Mouse (Mus musculus) forebrain, embryonic 16.5 days (tissue): ENCODE data around the gene Hdac4. TPM values are rescaled to one million over a fixed set of nuclear protein-coding genes. Genes with fewer than 3 reads are reported as not detected.

Experiments
- ATAC-seq: fragments of 200-750 bp; cut with Nextera tagmentation; 2 replicates; pipeline ENCODE4 v1.8.0; 2017; ENCODE audit warnings: mild to moderate bottlenecking, moderate library complexity
- H3K27ac ChIP-seq: fragments of 300-500 bp; sonication (generic); 2 replicates; pipeline ENCODE4 v1.5.1; 2014; ENCODE audit warnings: low read length, control low read depth
- H3K27me3 ChIP-seq: fragments of 300-500 bp; sonication (generic); replicated peaks from 2 replicates; pipeline ENCODE4 v1.6.1; 2014; ENCODE audit warnings: low read length; ENCODE audit not compliant: control insufficient read depth, insufficient read depth
- H3K36me3 ChIP-seq: fragments of 300-500 bp; sonication (generic); 2 replicates; pipeline ENCODE4 v1.6.1; 2014; ENCODE audit not compliant: control insufficient read depth, insufficient read depth
- H3K4me1 ChIP-seq: fragments of 300-500 bp; sonication (generic); replicated peaks from 2 replicates; pipeline ENCODE4 v1.6.1; 2014; ENCODE audit warnings: low read length; ENCODE audit not compliant: control insufficient read depth, insufficient read depth
- H3K4me2 ChIP-seq: fragments of 300-500 bp; sonication (generic); 2 replicates; pipeline ENCODE4 v1.6.1; 2014; ENCODE audit warnings: mild to moderate bottlenecking, low read length, control low read depth
- H3K4me3 ChIP-seq: fragments of 300-500 bp; sonication (generic); replicated peaks from 2 replicates; pipeline ENCODE4 v1.5.1; 2014; ENCODE audit warnings: mild to moderate bottlenecking, low read length, control low read depth
- H3K9ac ChIP-seq: fragments of 300-500 bp; sonication (generic); replicated peaks from 2 replicates; pipeline ENCODE4 v1.6.1; 2014; ENCODE audit warnings: low read depth, low read length, control low read depth
- H3K9me3 ChIP-seq: fragments of 300-500 bp; sonication (generic); 2 replicates; pipeline ENCODE4 v1.6.1; 2016; ENCODE audit warnings: low read length; ENCODE audit not compliant: control insufficient read depth
- WGBS: fragments of 180-500 bp; shearing (Covaris S2); extraction: QIAGEN DNeasy Blood & Tissue Kit; methylation state at CpG from one replicate; pipeline ENCODE4 v1.1.7; 2014; 5-methylcytosine and 5-hydroxymethylcytosine counted together
- polyA plus RNA-seq: library from polyadenylated mRNA; unstranded; fragments of >200 nt; fragmentation: Nextera tagmentation; extraction: Ambion mirVana; gene quantifications from 2 replicates; pipeline ENCODE4 v1.2.1, GENCODE M21; 2015

Gene Hdac4
- 31.3 and 32.8 TPM in 2 replicates for polyA plus RNA-seq

DNA sequence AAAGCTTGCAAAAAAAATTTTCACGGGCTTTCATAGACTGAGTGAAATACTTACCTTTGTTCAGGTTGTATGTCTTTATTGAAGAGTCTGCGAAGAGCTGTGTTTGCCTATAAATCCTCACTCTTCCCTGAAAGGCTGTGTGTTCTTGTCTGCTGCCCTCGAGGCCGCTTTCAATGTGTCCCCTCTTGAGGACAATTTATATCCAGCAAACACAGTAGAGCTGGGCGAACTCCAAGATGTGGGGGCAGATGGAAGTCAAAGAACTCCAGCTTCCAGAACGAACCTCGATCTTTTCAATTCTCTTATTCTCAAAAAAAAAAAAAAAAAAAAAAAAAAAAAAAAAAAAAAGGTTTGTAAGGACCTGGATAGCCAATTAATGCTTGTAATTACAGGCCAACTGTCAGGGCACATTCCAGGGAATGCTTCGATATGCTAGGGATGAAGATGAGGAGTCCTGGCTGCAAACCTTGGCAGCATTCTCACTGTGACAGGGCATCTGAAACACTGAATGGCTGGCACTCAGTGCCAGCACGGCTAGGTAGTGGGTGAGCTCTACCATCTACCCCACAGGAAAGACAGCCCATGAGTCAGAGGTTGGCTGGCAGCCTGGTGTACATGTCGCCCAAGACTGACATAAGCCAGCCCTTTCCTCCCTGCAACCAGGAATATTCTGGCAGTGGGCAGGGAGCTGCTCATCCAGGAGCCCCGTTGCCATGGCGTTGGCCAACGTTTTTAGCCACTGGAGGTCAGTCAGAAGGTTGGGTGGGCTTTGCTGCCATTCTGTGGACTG, at the start of gene Hdac4:
Gene Hdac4 (minus strand): TSS at position 340 of the 790 bp plus-strand sequence.
- Histone ChIP-seq H3K27me3 (no peaks in the 10 kb centered on the region), H3K4me1 (peaks cover 17% of the 10 kb centered on the region), H3K27ac (peak within 1 kb of the TSS; percentile 46), H3K4me3 (no peak within 1 kb of the TSS), H3K36me3 (no peaks in the 10 kb centered on the region), H3K4me2 (no peak within 1 kb of the TSS), H3K9ac (no peak within 1 kb of the TSS), H3K9me3 (no peaks in the 10 kb centered on the region)
- WGBS = 26% methylated on average over 13 of the region's 13 CpGs
- ATAC-seq = peak; percentile 85

DNA sequence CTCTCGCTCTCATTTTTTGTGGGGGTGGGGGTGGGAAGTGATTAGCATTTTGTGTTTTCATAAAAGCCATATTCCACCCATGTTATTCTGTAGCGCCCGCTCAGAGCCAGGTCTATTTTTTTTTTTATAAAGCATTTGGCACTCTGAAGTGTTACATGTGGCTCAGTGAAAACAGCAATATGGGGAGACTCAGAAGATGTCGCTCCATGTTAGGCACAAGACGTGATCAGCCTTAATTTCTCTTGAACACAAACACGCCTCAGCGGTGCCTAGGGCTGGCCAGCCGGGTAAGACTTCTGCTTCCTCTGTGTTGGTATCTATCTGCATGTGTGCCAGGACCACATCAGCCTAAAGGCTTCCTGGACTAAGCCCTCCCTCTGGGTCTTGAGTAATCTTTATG, 48.0 kb upstream of the Hdac4 start:
- ATAC-seq = peak; percentile 68
- H3K4me1 ChIP-seq = peaks cover 19% of the 10 kb centered on the region
- WGBS = 59% methylated on average over 8 of the region's 8 CpGs
- H3K27me3 ChIP-seq = no peaks in the 10 kb centered on the region
- H3K4me3 ChIP-seq = no peak overlapping the region
- no peaks in the 10 kb centered on the region for H3K36me3 ChIP-seq
- H3K9ac ChIP-seq = no peak overlapping the region
- H3K9me3 ChIP-seq = no peaks in the 10 kb centered on the region
- H3K27ac ChIP-seq = no peak overlapping the region
- no peak overlapping the region for H3K4me2 ChIP-seq

DNA sequence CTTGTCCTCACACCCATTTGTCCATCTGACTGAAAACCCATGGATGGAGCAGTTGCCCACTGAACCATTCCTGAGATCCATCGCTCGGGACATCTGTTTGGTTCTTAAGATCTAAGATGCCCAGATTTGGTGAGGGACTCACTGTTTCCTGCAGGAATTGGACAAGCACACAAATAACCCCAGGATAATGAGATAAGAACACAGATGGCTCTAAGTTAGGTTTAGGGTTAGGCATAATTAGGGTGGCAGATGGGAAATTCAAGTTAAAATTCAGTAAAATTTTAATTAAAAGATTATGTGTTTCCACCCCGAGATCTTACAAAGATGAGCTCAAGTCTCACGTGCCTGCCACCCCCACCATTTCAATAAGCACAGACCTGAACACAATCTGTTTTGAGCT, 44.6 kb upstream of the Hdac4 start:
- Histone ChIP-seq H3K27ac (peak overlapping the region; percentile 69), H3K27me3 (no peaks in the 10 kb centered on the region), H3K9ac (no peak overlapping the region), H3K36me3 (no peaks in the 10 kb centered on the region), H3K4me2 (no peak overlapping the region), H3K4me1 (peaks cover 19% of the 10 kb centered on the region), H3K9me3 (no peaks in the 10 kb centered on the region), H3K4me3 (no peak overlapping the region)
- WGBS = 61% methylated on average over 4 of the region's 4 CpGs
- ATAC-seq = peak; percentile 53

DNA sequence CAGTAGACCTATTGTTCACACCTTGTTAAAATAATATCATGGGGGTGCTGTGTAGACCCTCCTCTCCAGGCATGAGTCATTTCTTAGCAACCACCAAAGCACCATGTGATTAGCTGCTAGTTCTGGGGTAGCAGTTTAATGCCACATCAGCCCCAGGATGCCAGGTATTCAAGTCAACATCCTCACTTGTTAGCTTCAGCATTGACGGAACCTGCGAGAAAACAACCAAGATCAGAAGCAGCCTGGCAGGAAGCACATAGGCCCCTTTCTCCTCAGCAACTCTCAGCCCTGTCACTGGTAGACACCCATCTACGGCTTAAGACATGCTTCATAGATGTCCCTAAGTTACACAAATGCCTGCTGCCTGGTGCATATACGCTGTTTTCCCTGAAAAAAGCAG, 40.1 kb upstream of the Hdac4 start:
- no peak overlapping the region for H3K27ac ChIP-seq
- no peaks in the 10 kb centered on the region for H3K9me3 ChIP-seq
- H3K9ac ChIP-seq = no peak overlapping the region
- peaks cover 3% of the 10 kb centered on the region; the same call in 1 of the 2 replicates for H3K4me1 ChIP-seq
- no peak overlapping the region for H3K4me2 ChIP-seq
- H3K36me3 ChIP-seq = no peaks in the 10 kb centered on the region
- ATAC-seq = no peak
- whole genome bisulfite sequencing = 88% methylated on average over 4 of the region's 4 CpGs
- no peaks in the 10 kb centered on the region for H3K27me3 ChIP-seq
- H3K4me3 ChIP-seq = no peak overlapping the region

DNA sequence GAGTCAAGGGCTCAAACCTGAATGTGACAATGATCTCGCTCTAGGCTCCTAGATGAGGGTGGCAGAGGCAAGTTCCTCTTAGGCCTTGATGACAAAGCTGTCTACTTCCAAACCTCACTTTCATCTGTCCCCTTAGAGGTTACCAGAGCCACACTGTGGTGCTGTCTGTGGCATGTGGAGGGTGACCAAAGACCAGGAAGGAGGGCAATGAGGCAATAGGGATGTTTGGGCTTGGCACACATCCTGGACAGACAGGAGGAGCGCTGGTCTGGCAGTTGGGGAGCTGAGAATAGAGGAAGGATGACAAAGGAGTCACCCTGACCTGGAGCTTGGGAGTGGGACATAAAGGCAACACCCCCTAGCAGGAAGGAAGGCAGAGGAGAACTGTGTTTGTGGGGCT, 29.8 kb upstream of the Hdac4 start:
- Histone ChIP-seq H3K4me3 (no peak overlapping the region), H3K36me3 (no peaks in the 10 kb centered on the region), H3K9me3 (no peaks in the 10 kb centered on the region), H3K27me3 (no peaks in the 10 kb centered on the region), H3K9ac (no peak overlapping the region), H3K4me2 (no peak overlapping the region), H3K27ac (no peak overlapping the region; the same call in 1 of the 2 replicates), H3K4me1 (peaks cover 18% of the 10 kb centered on the region)
- no peak for ATAC-seq
- WGBS = 85% methylated on average over 2 of the region's 2 CpGs

DNA sequence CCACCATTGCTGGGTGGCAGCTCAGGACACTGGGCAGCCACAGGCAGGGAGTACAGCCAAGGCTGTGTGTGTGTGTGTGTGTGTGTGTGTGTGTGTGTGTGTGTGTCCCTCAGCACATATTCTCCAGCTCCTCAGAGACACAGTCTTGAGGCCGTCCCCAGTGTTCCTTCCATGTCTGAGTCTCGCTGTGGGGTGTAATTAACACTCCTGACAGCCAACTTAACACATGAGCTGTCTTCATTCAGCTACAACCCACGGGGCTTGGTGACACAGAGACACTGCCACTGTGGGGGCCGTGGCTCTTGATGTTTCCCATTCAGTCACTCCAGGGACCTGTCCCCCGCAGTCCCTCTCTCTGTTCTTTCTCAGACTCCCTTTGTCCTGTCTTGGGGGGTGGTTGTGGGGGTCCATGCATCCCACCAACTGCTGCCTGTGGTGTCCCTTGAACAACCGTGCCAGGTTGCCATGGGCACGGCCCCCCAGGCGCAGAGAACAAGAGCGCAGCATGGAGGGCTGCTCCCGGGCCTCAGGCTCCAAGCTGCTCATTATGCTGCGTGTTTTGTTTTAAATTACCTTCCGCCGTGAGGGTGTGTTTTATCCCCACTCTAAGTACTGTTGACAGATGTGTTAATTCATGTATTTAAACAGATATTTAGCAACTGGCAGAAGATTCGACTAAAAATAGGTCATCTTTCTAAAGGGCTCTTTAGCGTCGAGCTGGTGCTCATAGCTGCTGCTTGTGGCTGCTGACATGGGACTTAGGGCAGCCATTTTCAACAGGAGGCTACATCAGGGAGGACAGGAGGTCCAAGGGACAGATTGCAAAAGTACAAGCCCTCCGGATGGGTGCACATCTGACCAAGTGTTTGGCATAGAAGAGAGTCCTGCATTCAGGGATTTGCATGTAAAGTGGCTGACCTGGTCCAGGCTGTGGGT, 28.7 kb upstream of the Hdac4 start:
- no peaks in the 10 kb centered on the region for H3K36me3 ChIP-seq
- WGBS = 1% methylated on average over 17 of the region's 17 CpGs
- ATAC-seq = peak; percentile 90
- peak overlapping the region; percentile 64 for H3K27ac ChIP-seq
- peak overlapping the region; percentile 34 for H3K4me2 ChIP-seq
- no peaks in the 10 kb centered on the region for H3K27me3 ChIP-seq
- peak overlapping the region; percentile 30; the same call in 1 of the 2 replicates for H3K9ac ChIP-seq
- no peak overlapping the region for H3K4me3 ChIP-seq
- no peaks in the 10 kb centered on the region for H3K9me3 ChIP-seq
- H3K4me1 ChIP-seq = peaks cover 18% of the 10 kb centered on the region

DNA sequence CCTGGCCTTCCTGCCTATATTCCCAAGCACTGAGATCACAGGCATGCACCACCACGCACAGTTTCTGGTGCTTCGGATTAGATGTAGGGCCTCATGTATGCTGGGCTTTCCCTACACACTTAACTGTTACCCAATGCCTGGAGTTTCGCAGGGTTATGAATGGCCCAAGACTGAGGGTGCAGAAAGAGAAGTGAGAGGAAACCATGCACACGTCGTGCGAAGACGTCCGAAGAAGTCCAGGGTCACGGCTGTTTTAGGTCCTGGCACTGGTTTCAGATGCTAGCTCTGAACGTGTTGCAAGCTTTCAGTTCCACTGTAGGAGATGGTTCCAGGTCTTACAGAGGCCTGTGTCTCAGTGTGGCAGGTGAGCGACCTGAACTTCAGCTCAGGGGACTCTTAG, 21.2 kb upstream of the Hdac4 start:
- Histone ChIP-seq H3K9me3 (no peaks in the 10 kb centered on the region), H3K4me1 (peaks cover 20% of the 10 kb centered on the region), H3K4me3 (no peak overlapping the region), H3K27ac (no peak overlapping the region), H3K9ac (no peak overlapping the region), H3K36me3 (no peaks in the 10 kb centered on the region), H3K4me2 (no peak overlapping the region), H3K27me3 (no peaks in the 10 kb centered on the region)
- ATAC-seq = no peak
- 87% methylated on average over 11 of the region's 11 CpGs for WGBS

DNA sequence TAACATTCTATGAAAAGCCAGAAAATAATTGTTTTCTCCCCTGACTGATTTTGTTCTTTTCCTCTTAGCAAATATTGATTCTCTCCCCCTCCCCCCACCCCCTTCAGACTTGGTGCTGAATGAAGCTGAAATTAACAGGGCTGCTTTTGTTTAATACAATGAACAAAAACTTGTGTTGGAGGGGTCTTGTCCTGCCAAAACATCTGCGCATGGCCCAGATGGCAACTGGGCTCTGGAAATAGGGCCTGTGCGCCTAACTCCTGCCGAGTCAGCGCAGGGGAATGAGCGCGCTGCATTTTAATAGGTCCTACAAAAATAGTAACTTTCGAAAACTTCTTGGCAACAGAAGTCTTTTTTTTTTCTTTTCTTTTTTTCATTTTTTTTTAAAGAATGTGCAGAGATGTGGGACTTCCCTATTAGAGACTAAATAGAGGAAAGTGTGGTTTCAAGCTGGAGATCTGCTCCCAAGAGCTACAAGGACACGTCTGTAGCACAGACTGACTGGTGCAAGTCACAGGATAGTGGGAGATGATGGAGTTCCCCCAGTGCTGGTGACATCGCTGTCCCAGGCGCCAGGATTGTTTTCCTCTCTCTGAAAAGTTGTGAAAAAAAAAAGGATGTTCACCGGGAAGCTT, 20.6 kb upstream of the Hdac4 start:
- no peak overlapping the region for H3K4me3 ChIP-seq
- H3K27me3 ChIP-seq = no peaks in the 10 kb centered on the region
- peak; percentile 65 for ATAC-seq
- H3K4me2 ChIP-seq = no peak overlapping the region
- peaks cover 23% of the 10 kb centered on the region for H3K4me1 ChIP-seq
- H3K9me3 ChIP-seq = no peaks in the 10 kb centered on the region
- no peaks in the 10 kb centered on the region for H3K36me3 ChIP-seq
- H3K9ac ChIP-seq = no peak overlapping the region
- no peak overlapping the region for H3K27ac ChIP-seq
- WGBS = 24% methylated on average over 11 of the region's 11 CpGs

DNA sequence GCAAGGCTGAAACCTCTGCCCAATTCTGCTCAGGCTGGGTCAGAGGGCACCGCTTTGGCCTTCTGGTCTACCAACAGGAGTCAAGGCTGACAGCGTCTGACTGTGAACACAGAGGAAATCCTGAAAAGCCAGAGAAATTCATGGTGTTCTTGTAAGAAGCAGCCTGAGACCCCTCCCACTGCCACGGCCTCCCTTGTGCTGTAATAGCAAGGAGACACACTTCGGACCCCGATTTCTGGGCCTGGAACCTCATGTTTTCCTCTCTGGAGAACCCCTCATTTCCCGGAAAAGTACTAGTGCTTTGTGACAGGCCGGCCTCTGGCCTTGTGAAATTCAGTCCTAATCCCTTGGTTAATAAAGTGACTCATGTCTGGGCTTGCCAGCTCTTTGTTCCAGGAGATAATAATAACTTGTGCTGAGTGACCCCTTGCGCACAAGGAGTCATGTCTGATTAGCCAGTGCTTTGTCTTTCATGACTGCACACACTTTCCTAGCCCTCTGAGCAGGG, 19.7 kb upstream of the Hdac4 start:
- Histone ChIP-seq H3K4me3 (no peak overlapping the region), H3K9ac (no peak overlapping the region), H3K4me1 (peaks cover 25% of the 10 kb centered on the region), H3K4me2 (no peak overlapping the region), H3K27ac (no peak overlapping the region), H3K27me3 (no peaks in the 10 kb centered on the region), H3K36me3 (no peaks in the 10 kb centered on the region), H3K9me3 (no peaks in the 10 kb centered on the region)
- 73% methylated on average over 8 of the region's 8 CpGs for WGBS
- no peak for ATAC-seq
